Mouse (Mus musculus): Measurements from ENCODE around the gene Podnl1. TPM values are rescaled to one million over a fixed set of nuclear protein-coding genes. Genes with fewer than 3 reads are reported as not detected.

The Podnl1 gene
- polyA plus RNA-seq, 1 experiment from 2014 or later, result 0.83 TPM

DNA sequence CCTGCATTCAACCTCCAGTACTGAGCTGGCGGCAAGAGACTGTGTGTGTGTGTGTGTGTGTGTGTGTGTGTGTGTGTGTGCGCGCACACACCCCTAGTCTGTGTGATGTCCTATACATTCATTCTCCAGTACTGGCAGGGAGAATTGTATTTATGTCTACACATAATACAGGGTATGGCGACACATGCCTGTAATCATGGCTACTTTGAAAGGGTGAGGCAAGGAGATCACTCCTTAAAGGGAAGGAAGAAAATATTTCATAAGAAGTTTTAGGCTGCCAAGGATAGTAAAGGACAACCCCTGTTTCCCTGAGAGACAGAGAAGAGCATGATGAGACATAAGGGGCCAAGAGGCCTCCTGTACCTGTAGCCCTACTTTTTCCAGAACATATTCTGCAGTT is 31.8 kb downstream of the Podnl1 start:
- no peak for ATAC-seq (ENCODE audit: insufficient number of reproducible peaks, insufficient read depth, low FRiP score, low TSS enrichment, low read depth)
- no peak overlapping the region for H3K4me2 ChIP-seq
- H3K27me3 ChIP-seq, result no peaks in the 10 kb centered on the region
- peaks cover 37% of the 10 kb centered on the region for H3K36me3 ChIP-seq
- 95% methylated on average over 4 of the region's 4 CpGs for WGBS
- H3K9me3 ChIP-seq, result no peaks in the 10 kb centered on the region
- no peak overlapping the region for H3K9ac ChIP-seq (replicated peaks)
- H3K4me3 ChIP-seq (replicated peaks), result no peak overlapping the region
- no peaks in the 10 kb centered on the region for H3K4me1 ChIP-seq (replicated peaks)
- H3K27ac ChIP-seq, result no peak overlapping the region

DNA sequence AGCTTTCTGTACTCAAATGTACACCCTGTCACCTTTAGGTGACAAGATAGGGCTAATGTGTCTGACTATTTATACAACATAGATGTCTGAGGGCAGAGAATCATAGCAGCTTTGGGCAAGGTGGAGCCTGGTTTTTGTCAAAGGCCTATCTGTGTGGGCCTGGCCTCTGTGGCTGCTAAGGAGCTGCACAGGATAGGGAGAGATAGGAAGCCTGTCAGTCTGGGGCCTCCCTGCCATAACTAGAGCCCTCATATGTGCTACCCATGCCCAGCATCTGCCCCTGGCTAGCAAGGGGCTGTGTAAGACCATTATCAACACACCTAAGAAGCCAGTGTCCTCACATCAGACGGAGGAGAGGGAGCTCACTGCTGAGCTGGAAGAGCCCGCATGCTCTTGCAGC is 41.9 kb downstream of the Podnl1 start:
- no peaks in the 10 kb centered on the region for H3K4me1 ChIP-seq (replicated peaks)
- no peak overlapping the region for H3K27ac ChIP-seq
- no peak overlapping the region for H3K4me3 ChIP-seq (replicated peaks)
- no peaks in the 10 kb centered on the region for H3K27me3 ChIP-seq
- H3K36me3 ChIP-seq, result peaks cover 49% of the 10 kb centered on the region
- 88% methylated on average over 2 of the region's 2 CpGs for WGBS
- no peak overlapping the region for H3K9ac ChIP-seq (replicated peaks)
- H3K9me3 ChIP-seq, result no peaks in the 10 kb centered on the region
- no peak for ATAC-seq (ENCODE audit: insufficient number of reproducible peaks, insufficient read depth, low FRiP score, low TSS enrichment, low read depth)
- H3K4me2 ChIP-seq, result no peak overlapping the region

DNA sequence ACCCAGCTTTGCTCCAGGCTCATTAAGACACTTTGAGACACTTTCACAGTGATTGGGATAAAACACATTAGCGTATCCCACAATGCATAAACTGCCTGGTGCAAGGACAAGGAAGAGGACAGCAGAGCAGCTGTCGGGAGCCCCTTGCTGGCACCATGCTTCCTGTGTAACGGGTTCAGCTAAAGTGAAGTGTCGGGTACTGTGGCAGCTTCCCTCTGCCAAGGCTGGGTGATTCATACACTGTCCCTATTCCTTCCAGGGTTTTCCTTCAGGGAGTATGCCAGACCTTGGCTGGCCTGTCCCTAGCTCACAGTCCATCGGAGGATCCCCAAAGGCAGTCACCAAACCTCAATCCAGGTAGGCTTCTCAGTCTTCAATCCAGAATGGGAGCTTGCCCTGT is 44.3 kb downstream of the Podnl1 start:
- WGBS, result 89% methylated on average over 5 of the region's 5 CpGs
- Histone ChIP-seq H3K4me3 (replicated peaks) (no peak overlapping the region), H3K4me1 (replicated peaks) (no peaks in the 10 kb centered on the region), H3K9ac (replicated peaks) (no peak overlapping the region), H3K27me3 (no peaks in the 10 kb centered on the region), H3K27ac (no peak overlapping the region), H3K36me3 (peaks cover 59% of the 10 kb centered on the region), H3K9me3 (no peaks in the 10 kb centered on the region), H3K4me2 (no peak overlapping the region)
- no peak for ATAC-seq (ENCODE audit: insufficient number of reproducible peaks, insufficient read depth, low FRiP score, low TSS enrichment, low read depth)

DNA sequence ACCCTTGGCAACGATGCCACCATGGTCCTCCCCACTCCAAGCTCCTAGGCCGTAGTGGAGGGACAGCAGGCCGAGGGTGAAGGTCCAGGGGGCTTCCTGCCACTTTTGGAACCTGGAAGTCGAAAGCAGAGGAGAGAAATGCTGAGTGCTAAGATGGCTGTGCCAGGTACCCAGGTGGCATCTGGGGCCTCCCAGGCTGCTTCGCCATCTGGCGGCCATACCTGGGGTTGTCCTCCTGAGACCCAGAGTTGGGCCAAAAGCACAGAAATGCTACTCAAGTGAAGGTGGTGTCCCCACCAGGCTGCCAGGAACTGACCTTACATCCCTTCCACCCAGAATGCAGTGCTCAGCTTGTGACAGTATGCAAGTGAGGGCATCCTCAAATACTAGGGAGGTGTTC is 48.1 kb downstream of the Podnl1 start:
- no peak overlapping the region for H3K27ac ChIP-seq
- no peak overlapping the region for H3K4me3 ChIP-seq (replicated peaks)
- no peak overlapping the region for H3K4me2 ChIP-seq
- H3K9me3 ChIP-seq, result no peaks in the 10 kb centered on the region
- H3K36me3 ChIP-seq, result peaks cover 85% of the 10 kb centered on the region
- no peaks in the 10 kb centered on the region for H3K27me3 ChIP-seq
- H3K4me1 ChIP-seq (replicated peaks), result peaks cover 7% of the 10 kb centered on the region
- WGBS, result 79% methylated on average over 6 of the region's 6 CpGs
- no peak for ATAC-seq (ENCODE audit: insufficient number of reproducible peaks, insufficient read depth, low FRiP score, low TSS enrichment, low read depth)
- no peak overlapping the region for H3K9ac ChIP-seq (replicated peaks)

DNA sequence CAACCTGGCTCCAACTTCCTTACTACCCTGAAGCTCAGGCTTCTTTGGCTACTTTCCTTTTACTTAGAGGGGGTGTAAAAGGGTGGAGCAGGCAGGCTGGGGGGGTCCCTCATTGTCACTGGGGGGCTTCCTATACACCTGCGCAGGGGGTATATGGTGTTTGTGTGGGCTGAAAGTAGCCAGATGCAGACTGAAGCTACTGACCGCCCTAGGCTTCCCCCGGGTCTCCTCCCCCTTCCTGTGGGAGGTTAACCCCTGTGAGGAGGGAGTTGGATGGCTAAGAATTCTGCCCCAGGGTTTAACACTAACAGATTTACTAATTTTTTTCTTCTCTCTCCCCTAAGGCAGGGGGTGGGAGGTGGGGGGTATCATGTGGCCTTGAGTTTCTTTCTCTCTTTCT is 50.8 kb downstream of the Podnl1 start:
- WGBS, result 26% methylated on average over 3 of the region's 3 CpGs
- ATAC-seq (ENCODE audit: insufficient number of reproducible peaks, insufficient read depth, low FRiP score, low TSS enrichment, low read depth), result no peak

DNA sequence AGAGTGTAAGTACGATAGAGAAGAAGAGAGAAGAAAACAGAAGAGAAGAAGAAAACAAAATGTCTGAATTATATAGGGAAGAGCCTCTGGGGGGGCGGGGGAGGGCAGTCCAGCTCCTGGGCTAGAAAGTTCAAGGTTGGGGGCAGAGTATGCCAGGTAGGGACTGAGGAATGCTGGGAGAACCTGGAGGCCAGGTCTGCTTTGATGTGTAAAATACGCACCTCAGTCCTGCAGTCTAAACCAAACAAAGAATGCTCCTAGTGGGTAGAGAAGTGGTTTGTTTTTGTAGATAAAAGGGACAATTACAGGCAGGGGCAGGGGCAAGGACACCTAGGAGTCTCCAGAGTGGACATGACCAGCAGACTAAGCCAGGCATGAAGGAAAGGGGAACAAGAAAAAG is 51.6 kb downstream of the Podnl1 start:
- peaks cover 60% of the 10 kb centered on the region for H3K36me3 ChIP-seq
- WGBS, result 92% methylated on average over 3 of the region's 3 CpGs
- peaks cover 40% of the 10 kb centered on the region for H3K4me1 ChIP-seq (replicated peaks)
- H3K27ac ChIP-seq, result no peak overlapping the region
- H3K9ac ChIP-seq (replicated peaks), result no peak overlapping the region
- no peak for ATAC-seq (ENCODE audit: insufficient number of reproducible peaks, insufficient read depth, low FRiP score, low TSS enrichment, low read depth)
- H3K9me3 ChIP-seq, result no peaks in the 10 kb centered on the region
- H3K27me3 ChIP-seq, result no peaks in the 10 kb centered on the region
- H3K4me3 ChIP-seq (replicated peaks), result no peak overlapping the region
- no peak overlapping the region for H3K4me2 ChIP-seq

More for the DNA sequence above, 50.8 kb downstream of the Podnl1 start:
- no peak overlapping the region for H3K4me2 ChIP-seq
- H3K36me3 ChIP-seq, result peaks cover 68% of the 10 kb centered on the region
- peaks cover 34% of the 10 kb centered on the region for H3K4me1 ChIP-seq (replicated peaks)
- H3K9ac ChIP-seq (replicated peaks), result no peak overlapping the region
- peak overlapping the region; percentile 4; the same call in 1 of the 2 replicates for H3K4me3 ChIP-seq (replicated peaks)
- H3K27ac ChIP-seq, result 0 out of 2 replicates have a peak overlapping the region, but pooled peaks have one; percentile 7
- H3K27me3 ChIP-seq, result no peaks in the 10 kb centered on the region
- no peaks in the 10 kb centered on the region for H3K9me3 ChIP-seq

DNA sequence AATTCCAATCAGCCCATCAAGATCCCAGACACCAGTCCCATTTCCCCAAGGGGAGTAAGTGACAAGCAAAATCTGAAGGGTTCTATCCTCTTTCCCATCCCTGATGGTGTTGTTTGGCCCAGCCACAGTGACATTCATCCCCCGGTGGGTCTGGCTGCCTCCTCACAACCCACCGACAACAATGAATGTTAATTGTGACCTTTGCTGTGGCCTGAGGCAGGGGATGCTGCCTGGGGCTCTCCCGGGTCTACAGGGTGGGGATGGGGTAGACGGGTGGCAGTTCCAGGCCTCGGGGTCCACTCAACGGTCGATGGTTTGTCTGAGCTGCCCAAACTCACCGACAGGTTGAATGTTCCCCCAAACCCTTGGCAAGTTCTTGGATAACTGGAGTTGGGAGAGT is 52.8 kb downstream of the Podnl1 start:
- Histone ChIP-seq H3K4me2 (no peak overlapping the region), H3K9me3 (no peaks in the 10 kb centered on the region), H3K36me3 (peaks cover 48% of the 10 kb centered on the region), H3K4me1 (replicated peaks) (peaks cover 47% of the 10 kb centered on the region), H3K27ac (no peak overlapping the region), H3K4me3 (replicated peaks) (no peak overlapping the region), H3K9ac (replicated peaks) (no peak overlapping the region), H3K27me3 (no peaks in the 10 kb centered on the region)
- ATAC-seq (ENCODE audit: insufficient number of reproducible peaks, insufficient read depth, low FRiP score, low TSS enrichment, low read depth), result no peak
- WGBS, result 77% methylated on average over 8 of the region's 8 CpGs

DNA sequence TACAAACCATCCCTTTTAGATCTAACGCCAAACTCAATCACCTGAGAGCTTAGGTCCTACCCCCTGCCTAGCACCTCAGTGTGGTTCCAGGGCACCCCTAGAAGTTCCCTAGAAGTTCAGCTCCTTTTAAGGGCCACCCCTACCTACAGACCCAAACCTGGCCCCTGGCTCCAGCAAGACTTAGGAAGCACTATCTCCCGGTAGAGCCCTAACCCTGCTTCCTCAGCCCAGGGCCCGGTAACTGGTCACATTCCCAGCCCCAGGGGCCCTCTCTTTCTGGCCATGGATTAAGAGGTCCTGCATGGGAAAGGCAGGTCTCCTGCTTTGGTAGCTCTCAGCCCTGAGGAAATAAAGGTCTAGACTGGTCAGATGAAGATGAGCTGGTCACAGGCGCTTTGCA is 54.2 kb downstream of the Podnl1 start:
- H3K4me1 ChIP-seq (replicated peaks), result peaks cover 55% of the 10 kb centered on the region
- H3K36me3 ChIP-seq, result peaks cover 35% of the 10 kb centered on the region
- H3K9ac ChIP-seq (replicated peaks), result peak overlapping the region; percentile 64
- ATAC-seq (ENCODE audit: insufficient number of reproducible peaks, insufficient read depth, low FRiP score, low TSS enrichment, low read depth), result no peak
- H3K27me3 ChIP-seq, result no peaks in the 10 kb centered on the region
- H3K9me3 ChIP-seq, result no peaks in the 10 kb centered on the region
- peak overlapping the region; percentile 33 for H3K4me3 ChIP-seq (replicated peaks)
- WGBS, result 13% methylated on average over 4 of the region's 4 CpGs
- peak overlapping the region; percentile 83 for H3K4me2 ChIP-seq
- peak overlapping the region; percentile 88 for H3K27ac ChIP-seq

DNA sequence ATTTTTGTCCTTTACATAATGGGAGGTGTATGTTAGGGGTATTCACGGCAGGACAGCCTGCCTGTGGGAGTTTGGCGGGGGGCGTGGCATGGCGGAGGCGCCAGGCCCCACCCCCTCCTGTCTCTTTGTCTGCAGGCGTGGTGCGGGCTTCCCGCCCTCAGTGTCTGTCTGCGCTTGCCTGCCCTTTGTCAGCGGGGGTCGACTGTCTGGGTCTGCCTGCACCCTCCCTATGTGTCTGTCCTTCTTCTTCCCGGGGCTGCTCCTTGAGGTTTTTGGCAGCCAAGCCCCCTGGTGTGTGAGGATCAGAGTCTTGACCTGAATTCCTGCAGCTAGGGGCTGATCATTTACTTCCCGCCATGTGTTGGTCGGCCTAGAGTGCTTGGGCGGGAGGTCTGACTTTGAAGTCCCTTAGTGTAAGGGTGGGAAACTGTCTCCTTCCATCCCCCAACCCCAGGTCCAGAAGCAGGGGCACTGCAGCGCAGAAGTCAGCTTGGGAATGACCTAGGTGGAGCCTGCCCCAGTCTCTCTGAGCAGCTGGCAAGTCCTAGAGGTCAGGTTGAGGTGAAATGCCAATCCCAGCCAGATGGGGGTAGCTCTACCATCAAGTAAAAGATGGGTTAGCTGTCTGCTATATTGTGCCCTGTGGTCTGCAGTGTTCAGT is 54.9 kb downstream of the Podnl1 start:
- Histone ChIP-seq H3K27ac (peak overlapping the region; percentile 88), H3K27me3 (no peaks in the 10 kb centered on the region), H3K4me2 (peak overlapping the region; percentile 83), H3K4me1 (replicated peaks) (peaks cover 56% of the 10 kb centered on the region), H3K9me3 (no peaks in the 10 kb centered on the region), H3K36me3 (peaks cover 27% of the 10 kb centered on the region), H3K4me3 (replicated peaks) (peak overlapping the region; percentile 33), H3K9ac (replicated peaks) (peak overlapping the region; percentile 64)
- peak; percentile 39 for ATAC-seq (ENCODE audit: insufficient number of reproducible peaks, insufficient read depth, low FRiP score, low TSS enrichment, low read depth)
- WGBS, result under 1% methylated on average over 16 of the region's 16 CpGs

MicroRNAs within 50 kb of the gene (microRNA counts, 519-probe panel; counts per million panel counts)
- microRNA mmu-miR-181c, result 3,021 counts per million, percentile 15 among the panel's probes with 10 or more counts
- microRNA mmu-miR-709, result not detected

Small RNA genes lying within 50 kb of the gene (microRNA-seq; reads per million reads assigned to microRNA genes)
- gene Gm25110, result not detected
- 6,849 reads per million, percentile 92 among the genes with 10 or more reads in this experiment for gene Mir181c
- 6,917 reads per million, percentile 92 among the genes with 10 or more reads in this experiment for gene Mir181d
- not detected for gene Mir709

Other genes with a start within 250 kb of the Podnl1 start
- 28.2 and 32.7 TPM in 2 replicates for gene Adgrl1, start 225.9 kb upstream of the Podnl1 start, polyA plus RNA-seq (2016; fragmentation: Nextera tagmentation; extraction: Ambion mirVana)
- gene Gm10644, start 170.8 kb upstream of the Podnl1 start, polyA plus RNA-seq (2016; fragmentation: Nextera tagmentation; extraction: Ambion mirVana), result 0.40 and 0.63 TPM in 2 replicates
- gene Asf1b, start 170.5 kb upstream of the Podnl1 start, polyA plus RNA-seq (2016; fragmentation: Nextera tagmentation; extraction: Ambion mirVana), result 52.2 and 54.3 TPM in 2 replicates
- gene Prkaca, start 153.0 kb upstream of the Podnl1 start, polyA plus RNA-seq (2016; fragmentation: Nextera tagmentation; extraction: Ambion mirVana), result 186 and 196 TPM in 2 replicates
- gene Samd1, start 128.3 kb upstream of the Podnl1 start, polyA plus RNA-seq (2016; fragmentation: Nextera tagmentation; extraction: Ambion mirVana), result 13.0 and 14.4 TPM in 2 replicates
- gene 1700067K01Rik, start 124.5 kb upstream of the Podnl1 start, polyA plus RNA-seq (2016; fragmentation: Nextera tagmentation; extraction: Ambion mirVana), result 0.73 and 1.6 TPM in 2 replicates
- 0.64 TPM in 1 of 2 replicates, not detected in the other for gene 2210011C24Rik, start 113.8 kb upstream of the Podnl1 start, polyA plus RNA-seq (2016; fragmentation: Nextera tagmentation; extraction: Ambion mirVana)
- gene Palm3, start 104.5 kb upstream of the Podnl1 start, polyA plus RNA-seq (2016; fragmentation: Nextera tagmentation; extraction: Ambion mirVana), result 4.7 and 6.7 TPM in 2 replicates
- gene Il27ra, start 83.4 kb upstream of the Podnl1 start, polyA plus RNA-seq (2016; fragmentation: Nextera tagmentation; extraction: Ambion mirVana), result 0.61 and 0.68 TPM in 2 replicates
- not detected in 2 replicates for gene Rln3, start 81.0 kb upstream of the Podnl1 start, polyA plus RNA-seq (2016; fragmentation: Nextera tagmentation; extraction: Ambion mirVana)
- 1.5 and 1.9 TPM in 2 replicates for gene Gm10643, start 60.9 kb upstream of the Podnl1 start, polyA plus RNA-seq (2016; fragmentation: Nextera tagmentation; extraction: Ambion mirVana)
- gene Rfx1, start 59.2 kb upstream of the Podnl1 start, polyA plus RNA-seq (2016; fragmentation: Nextera tagmentation; extraction: Ambion mirVana), result 10.1 and 11.1 TPM in 2 replicates
- gene Dcaf15, start 21.2 kb upstream of the Podnl1 start, polyA plus RNA-seq (2016; fragmentation: Nextera tagmentation; extraction: Ambion mirVana), result 16.3 and 17.0 TPM in 2 replicates
- 26.2 and 28.7 TPM in 2 replicates for gene Cc2d1a, start 21.9 kb downstream of the Podnl1 start, polyA plus RNA-seq (2016; fragmentation: Nextera tagmentation; extraction: Ambion mirVana)
- gene 4930432K21Rik, start 22.0 kb downstream of the Podnl1 start, polyA plus RNA-seq (2016; fragmentation: Nextera tagmentation; extraction: Ambion mirVana), result 1.6 TPM in 2 replicates
- gene Nanos3, start 59.2 kb downstream of the Podnl1 start, polyA plus RNA-seq (2016; fragmentation: Nextera tagmentation; extraction: Ambion mirVana), result 3.3 and 5.5 TPM in 2 replicates
- 33.1 and 34.3 TPM in 2 replicates for gene Zswim4, start 111.1 kb downstream of the Podnl1 start, polyA plus RNA-seq (2016; fragmentation: Nextera tagmentation; extraction: Ambion mirVana)
- gene D8Ertd738e, start 123.7 kb downstream of the Podnl1 start, polyA plus RNA-seq (2016; fragmentation: Nextera tagmentation; extraction: Ambion mirVana), result 338 and 352 TPM in 2 replicates
- 78.4 and 80.1 TPM in 2 replicates for gene Mri1, start 131.3 kb downstream of the Podnl1 start, polyA plus RNA-seq (2016; fragmentation: Nextera tagmentation; extraction: Ambion mirVana)
- gene Ccdc130, start 144.4 kb downstream of the Podnl1 start, polyA plus RNA-seq (2016; fragmentation: Nextera tagmentation; extraction: Ambion mirVana), result 19.0 and 20.3 TPM in 2 replicates